Mouse (Mus musculus) adrenal gland, postnatal 25 days (tissue): ENCODE data around the gene Dpm3. TPM values are rescaled to one million over a fixed set of nuclear protein-coding genes. Genes with fewer than 3 reads are reported as not detected.
A peak's percentile ranks its signal among the peaks of the same experiment; 100 is the strongest.

ENCODE experiments used
- DNase-seq: peaks from one replicate; pipeline ENCODE4 v3.0.0; 2021; ENCODE audit warnings: mixed read lengths
- microRNA-seq, 2 experiments: library from miRNA; unstranded; fragments of <30 nt; microRNA quantifications; one replicate each; pipeline ENCODE4 v1.2.0; 2021
- total RNA-seq: library from RNA; stranded (reverse); gene quantifications from 2 replicates; pipeline ENCODE4 v1.2.3, GENCODE M21; 2021

Dpm3 gene
- total RNA-seq, 1 experiment from 2014 or later = 137 TPM

DNA sequence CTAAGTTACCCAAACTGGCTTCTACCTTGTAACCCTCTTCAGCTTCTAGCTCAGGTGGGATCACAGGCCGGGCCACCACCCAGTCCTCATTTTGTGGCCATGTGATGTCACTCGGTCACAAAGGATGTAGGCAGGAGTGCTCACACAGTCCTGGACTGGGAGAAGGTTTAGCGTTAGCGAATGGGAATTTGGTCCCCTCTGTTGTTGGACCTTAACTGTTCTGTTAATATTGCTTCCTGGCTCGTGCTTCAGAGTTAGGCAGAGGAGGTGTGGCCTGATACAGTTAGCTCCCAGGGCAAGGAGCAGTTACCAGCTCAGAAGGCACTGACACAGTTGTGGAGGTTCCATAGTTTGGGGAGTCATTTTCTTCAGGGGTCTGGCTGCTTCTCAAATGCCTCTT lies 35.0 kb downstream of the Dpm3 start:
- no peak for DNase-seq

DNA sequence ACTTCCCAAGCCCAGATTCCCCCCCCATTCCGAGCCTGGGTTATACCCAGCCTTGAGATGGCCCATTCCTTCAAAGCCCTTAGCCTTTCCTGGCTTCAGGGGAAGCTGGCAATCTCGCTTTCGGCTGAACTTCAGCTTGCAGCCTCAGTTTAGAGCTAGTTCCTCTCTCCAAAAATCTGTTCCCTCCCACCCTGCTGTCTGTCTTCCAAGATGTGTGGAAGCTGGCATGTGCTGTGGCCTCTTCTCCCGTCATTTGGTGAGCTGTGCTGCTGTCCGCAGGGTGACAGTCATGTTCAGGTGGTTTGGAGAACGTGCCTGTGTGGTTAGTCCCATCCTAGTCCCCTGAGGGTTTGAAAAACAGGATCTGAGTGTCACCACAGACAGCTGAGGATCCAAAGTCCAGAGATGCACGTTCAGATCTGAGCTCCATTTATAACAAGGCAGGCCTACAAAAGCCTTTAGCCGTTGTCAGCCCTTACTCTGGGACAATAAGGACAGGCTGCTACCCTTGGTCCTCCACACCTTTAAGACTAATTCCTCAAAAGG lies 36.6 kb downstream of the Dpm3 start:
- DNase-seq = no peak

DNA sequence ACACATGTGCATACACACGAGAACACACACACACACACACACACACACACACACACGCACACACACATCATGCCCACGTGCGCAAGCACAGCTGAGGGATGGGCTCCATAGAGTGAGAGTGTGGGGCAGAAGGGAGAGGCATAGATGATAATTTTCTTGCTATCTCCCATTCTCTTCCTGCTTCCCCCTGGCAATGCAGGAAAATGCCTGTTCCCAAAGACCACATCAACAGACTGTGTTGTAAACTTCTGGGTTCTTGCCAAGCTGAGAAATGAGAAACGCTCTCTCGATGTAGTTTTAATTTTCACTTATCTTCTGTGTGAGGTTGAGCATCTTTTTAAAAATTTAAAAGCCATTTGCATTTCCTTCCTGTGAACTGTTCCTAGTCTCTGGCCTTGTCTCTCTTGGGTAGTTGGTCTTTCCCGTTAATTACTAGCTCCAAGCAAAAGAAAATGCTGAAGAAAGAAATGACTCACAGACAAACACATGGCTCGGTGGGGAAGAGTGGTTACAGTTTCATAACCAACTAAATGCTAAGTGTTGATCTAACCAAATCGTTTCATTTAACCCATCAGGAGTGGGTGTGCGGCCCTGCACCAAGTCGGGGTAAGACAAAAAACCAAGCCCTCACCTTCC lies 37.7 kb downstream of the Dpm3 start:
- no peak for DNase-seq

DNA sequence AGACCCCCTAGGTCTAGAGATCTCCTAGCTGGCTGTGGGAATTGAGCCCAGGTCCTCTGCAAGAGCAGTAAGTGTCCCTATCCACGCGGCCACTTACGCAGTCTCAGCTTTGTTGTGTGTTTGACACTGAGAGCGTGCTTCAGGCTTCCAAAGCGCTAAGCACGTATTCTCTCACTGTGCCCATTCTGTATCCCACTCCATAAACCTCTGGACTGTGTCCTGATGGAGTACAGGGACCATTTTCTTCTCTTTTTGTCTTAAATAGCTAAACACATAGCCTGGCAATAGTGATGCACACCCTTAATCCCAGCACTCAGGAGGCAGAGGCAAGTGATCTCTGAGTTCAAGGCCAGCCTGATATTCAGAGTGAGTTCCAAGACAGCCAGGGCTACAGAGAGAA lies 39.8 kb downstream of the Dpm3 start:
- no peak for DNase-seq

DNA sequence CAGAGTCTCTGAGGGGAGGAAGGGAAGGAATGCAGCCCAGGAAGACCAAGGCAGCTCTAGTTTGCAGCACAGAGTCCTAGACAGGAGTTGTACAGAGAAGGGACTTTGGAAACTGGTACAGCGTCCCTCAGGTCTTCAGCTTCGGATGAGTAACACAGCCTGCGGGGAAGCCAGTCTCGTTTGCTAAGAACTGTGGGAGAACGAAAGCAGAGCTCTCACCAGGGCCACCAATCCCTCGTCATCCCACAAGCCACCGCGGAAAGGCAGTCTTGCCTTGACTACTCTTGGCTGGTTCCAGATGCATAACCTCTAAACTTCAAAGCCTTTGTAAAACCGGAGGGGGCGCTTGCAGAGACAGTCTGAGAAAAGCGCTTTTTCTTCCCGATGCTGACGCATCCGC lies 40.3 kb downstream of the Dpm3 start:
- DNase-seq = peak; percentile 46

DNA sequence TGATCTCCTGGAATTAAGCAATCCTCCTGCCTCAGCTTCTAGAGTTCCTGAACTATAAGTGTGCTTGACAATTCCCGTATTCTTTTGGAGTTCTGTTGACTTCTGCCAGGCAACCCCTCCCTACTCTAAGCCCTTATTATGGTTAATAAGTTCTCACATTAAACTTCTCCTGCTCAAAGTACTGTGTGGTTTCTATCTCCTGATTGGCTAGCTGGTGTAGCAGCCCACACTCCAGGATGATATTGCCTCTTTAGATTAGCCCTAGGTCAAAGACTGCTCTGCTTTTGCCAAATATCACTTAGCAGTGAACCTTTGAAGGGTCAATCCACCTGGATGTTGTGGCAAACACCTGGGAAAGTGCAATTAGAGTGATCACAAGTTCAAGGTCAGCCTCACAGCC lies 40.9 kb downstream of the Dpm3 start:
- no peak for DNase-seq

DNA sequence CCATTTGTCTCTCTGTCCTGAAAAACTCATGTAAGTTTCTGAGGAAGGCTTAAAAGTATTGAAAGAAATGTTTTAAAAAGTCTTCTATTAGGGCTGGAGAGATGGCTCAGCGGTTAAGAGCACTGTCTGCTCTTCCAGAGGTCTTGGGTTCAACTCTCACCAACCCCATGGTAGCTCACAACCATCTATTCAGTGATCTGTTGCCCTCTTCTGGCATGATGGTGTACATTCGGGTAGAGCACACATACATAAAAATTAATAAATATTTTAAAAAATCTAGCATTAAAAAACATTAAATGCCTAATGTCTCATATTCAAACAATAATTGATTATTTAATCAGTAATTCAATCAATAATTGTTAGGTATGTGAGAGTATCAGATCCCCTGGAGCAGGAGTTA lies 41.4 kb downstream of the Dpm3 start:
- no peak for DNase-seq

DNA sequence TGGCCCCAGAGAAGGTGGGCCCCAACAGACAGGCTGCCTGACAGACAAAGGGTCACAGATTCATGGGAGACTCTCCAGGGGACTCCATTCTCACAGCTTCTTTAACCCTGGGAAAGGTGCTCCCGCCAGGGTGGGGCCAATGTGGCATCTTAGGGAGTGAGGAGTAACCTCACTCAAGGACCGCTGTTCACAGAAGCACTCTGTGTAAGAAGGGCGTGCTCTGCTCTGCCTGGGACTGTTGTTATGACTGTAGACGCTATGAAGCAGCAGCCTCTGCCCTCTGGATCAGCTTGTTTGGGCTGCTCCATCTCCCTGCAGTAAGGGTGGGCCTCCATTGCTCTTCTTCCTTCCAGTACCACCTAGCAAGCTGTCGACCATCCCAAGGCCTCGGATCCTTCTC lies 45.3 kb downstream of the Dpm3 start:
- DNase-seq = no peak

DNA sequence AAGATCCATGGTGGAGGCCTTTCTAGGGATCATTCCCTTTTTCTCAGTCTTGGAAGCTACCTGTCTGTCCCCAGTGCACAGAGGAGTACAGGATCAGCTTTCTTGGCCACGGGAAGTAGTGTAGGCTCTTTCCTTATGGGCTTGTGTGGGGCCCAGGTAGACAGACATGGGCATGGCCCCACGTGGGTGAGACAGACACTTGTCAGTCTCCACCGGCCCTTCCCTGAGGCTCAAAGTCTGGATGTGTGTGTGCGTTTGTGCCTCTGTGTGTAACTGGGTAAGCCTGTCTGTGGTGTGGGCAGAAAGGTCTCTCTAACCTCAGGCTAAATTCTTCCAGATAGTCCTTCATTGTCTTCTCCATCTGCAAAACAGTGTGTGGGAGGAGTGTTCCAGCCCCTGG lies 45.9 kb downstream of the Dpm3 start:
- DNase-seq = no peak

DNA sequence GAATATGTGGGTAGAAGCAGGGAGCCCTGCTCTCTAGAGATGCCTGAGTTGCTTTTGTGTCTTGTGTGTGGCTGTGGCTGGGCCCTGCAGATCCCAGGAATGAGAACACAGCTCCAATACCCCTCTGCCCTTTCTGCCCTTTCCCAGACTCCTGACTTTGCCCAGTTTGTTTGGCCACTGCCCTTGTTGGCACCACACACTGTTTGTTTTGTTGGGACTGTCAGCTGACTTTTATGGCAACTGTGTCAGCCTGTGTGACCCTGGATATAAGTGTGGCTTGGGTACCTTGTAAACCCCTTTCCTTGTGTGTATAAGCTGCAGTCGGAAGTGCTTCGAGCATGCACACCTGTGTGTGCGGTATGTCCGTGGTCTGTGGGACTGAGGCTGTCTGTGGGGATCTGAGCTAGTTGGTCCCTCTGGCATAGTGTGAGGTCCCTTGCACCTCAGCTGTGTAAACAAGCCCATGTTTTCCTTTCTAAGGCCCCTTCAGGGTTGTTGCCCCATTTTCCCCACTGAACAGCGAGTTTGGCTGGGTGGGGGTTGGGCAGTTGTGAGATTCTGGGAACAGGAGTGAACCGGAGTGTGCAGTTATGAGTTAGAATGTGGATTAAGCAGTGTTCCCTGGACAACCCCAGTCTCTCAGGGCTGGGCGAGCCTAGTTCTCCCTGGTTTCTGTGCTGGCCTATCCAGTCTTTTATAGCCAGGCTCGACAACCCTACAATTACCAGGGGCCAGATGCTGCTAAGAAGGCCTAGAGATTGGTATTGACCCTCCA lies 46.6 kb downstream of the Dpm3 start:
- DNase-seq = no peak

DNA sequence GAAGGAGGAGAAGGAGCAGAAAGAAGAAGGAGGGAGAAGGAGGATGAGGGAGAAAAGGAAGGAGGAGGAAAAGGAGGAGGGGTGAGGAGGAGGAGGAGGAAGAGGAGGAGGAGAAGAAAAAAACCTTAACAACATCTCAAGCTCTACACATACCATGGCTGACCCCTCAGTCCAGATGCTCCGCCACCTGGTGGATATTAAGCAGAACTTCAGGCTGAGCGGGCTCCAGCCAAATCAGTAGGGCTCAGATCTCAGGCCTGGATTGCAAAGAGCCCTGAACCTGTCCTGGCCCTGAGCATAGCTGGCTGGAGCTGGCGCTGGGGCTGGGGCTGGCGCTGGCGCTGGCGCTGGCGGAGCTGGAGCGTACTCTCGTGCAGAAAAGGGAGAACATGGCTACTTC lies 48.9 kb downstream of the Dpm3 start:
- DNase-seq = peak; percentile 62

DNA sequence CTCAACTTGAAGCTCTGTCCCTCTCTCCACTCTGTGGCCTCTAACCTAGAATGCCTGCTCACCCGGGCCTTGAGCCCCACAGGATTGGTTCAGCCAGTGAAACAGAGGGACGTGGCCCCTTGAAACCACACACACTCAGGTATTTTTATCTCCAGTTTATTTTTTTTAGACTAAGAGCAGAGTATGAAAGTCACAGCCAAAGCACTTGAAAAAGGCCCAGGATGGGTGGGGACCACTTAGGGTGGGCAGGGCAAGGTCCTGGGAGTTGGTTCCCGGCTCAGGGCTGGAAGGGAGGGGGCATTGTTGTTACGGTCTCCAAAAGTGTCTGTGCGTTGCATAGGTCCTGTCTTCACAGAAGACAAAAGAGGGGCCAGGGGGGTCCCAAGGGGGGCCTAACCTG lies 55.2 kb downstream of the Dpm3 start:
- DNase-seq = no peak

DNA sequence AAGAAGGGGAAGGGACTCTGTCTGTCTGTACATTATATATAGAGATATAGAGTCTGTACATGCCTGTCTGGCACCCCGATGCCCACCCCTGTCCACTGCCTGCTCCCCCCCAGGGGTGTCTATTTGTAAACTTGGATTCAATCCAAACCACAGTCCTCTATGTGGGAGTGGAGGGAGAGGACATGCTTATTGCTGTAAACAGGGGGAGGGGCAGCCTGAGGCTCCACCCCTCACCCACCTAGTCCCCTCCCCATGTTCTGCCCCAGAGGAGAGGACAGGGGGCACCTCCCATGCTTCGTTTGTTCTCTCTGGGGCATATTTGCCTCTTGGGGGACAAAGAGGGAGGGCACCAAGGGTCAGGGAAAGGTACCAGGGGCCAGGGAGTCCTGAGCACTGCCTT lies 55.6 kb downstream of the Dpm3 start:
- DNase-seq = no peak

DNA sequence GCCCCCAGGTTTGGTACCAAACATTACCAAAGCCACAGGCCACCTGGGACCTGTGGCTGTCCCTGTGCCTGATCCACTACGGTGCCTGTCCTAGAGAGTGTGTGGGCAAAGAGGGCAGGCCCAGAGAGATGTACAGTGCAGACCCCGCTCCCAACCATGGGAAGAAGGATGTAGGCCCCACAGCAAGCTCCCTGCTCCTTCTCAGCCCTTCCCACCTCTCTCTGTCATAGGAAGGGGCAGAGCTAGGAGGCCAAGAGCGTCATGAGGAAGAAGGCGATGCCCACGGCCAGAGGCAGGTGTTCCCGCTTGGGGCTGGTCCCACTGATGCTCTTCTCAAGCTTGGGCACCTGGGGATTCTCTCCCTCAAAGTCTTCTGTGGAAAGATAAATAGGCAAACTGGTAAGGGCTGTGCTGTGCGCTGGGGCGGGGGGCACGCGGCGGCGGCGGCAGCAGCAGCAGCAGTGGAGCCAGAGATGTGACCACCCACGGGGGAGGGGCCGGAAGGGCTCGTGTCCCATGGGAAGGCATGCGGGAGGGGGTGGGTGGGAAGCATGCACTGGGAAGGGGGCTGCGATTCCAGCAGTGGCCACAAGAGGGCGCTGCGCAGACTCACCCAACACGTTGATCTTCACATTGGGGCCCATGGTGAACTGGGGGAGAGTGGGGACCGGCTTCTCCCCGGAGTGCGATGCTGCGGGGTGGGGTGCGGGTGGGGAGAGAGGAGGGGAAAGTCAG lies 56.2 kb downstream of the Dpm3 start:
- DNase-seq = peak; percentile 78

DNA sequence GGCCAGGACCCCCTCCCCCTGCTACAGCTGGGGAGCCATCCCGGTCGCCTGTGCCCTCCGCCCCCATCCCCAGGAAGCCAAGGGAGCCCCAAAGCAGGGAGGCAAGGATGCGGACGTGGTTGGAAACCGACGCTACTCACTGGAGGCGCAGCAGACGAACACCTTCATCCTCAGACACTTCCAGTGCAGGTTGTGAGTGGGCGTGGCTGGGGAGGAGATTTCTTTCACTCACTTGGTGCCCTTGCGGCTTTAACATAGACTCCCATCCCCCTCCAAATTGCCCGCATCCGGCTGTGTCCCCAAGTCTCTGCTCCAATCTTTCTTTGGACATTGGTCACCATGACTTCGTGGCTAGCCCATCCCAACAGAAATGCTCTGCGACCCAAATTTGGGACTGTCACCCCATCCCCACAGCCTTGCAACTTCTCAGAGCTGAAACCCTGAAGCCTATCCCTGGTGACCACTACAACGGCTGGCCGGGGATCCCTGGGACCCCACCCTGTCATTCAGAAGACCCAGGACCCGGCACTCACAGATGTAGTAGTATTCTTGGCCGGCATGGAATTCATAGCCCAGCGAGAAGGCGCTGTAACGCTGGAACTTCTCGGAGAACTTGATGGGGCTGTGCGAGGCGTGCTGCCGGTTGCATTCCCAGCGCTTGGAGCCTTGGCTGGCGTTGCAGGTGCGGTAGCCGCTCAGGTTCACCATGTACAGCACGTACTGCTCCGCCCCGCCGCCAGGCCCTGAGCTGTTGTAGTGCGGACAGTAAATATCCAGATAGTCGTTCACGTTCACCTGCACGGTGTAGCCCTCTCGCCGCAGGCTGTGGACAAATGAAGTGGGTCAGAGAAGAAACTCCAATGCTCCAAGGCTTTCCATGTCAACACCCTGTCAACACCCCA lies 57.0 kb downstream of the Dpm3 start:
- DNase-seq = no peak

Small RNA genes lying within 50 kb of the gene (microRNA-seq; reads per million reads assigned to microRNA genes)
- gene Mir92b = 21.3 to 26.7 reads per million in 2 experiments

Other genes starting within 250 kb of the Dpm3 start
- 21.6 and 30.2 TPM in 2 replicates for gene Rusc1, start 166.0 kb upstream of the Dpm3 start, total RNA-seq
- 0.39 TPM in 1 of 2 replicates, not detected in the other for gene Gm43738, start 158.3 kb upstream of the Dpm3 start, total RNA-seq
- 830 and 852 TPM in 2 replicates for gene Fdps, start 157.4 kb upstream of the Dpm3 start, total RNA-seq
- 1.6 TPM in 1 of 2 replicates, not detected in the other for gene Pklr, start 123.2 kb upstream of the Dpm3 start, total RNA-seq
- 9.3 and 17.7 TPM in 2 replicates for gene Hcn3, start 99.2 kb upstream of the Dpm3 start, total RNA-seq
- gene Clk2, start 94.6 kb upstream of the Dpm3 start, total RNA-seq = 98.4 and 103 TPM in 2 replicates
- gene Scamp3, start 81.9 kb upstream of the Dpm3 start, total RNA-seq = 98.4 and 112 TPM in 2 replicates
- gene Fam189b, start 76.2 kb upstream of the Dpm3 start, total RNA-seq = 17.1 and 23.7 TPM in 2 replicates
- 72.4 and 79.0 TPM in 2 replicates for gene Gba, start 56.4 kb upstream of the Dpm3 start, total RNA-seq
- 6.1 and 8.7 TPM in 2 replicates for gene Thbs3, start 44.2 kb upstream of the Dpm3 start, total RNA-seq
- 143 and 154 TPM in 2 replicates for gene Mtx1, start 32.3 kb upstream of the Dpm3 start, total RNA-seq
- not detected in 2 replicates for gene Muc1, start 30.3 kb upstream of the Dpm3 start, total RNA-seq
- gene Krtcap2, start 13.4 kb upstream of the Dpm3 start, total RNA-seq = 126 and 127 TPM in 2 replicates
- gene Trim46, start 13.0 kb upstream of the Dpm3 start, total RNA-seq = 2.6 and 3.2 TPM in 2 replicates
- 44.7 and 51.4 TPM in 2 replicates for gene Slc50a1, start 11.2 kb downstream of the Dpm3 start, total RNA-seq
- 11.6 and 17.2 TPM in 2 replicates for gene Efna1, start 21.8 kb downstream of the Dpm3 start, total RNA-seq
- 0.27 TPM in 1 of 2 replicates, not detected in the other for gene Efna3, start 63.6 kb downstream of the Dpm3 start, total RNA-seq
- 1.7 TPM in 1 of 2 replicates, not detected in the other for gene Efna4, start 78.7 kb downstream of the Dpm3 start, total RNA-seq
- gene Adam15, start 90.6 kb downstream of the Dpm3 start, total RNA-seq = 50.4 and 65.1 TPM in 2 replicates
- gene Dcst2, start 102.6 kb downstream of the Dpm3 start, total RNA-seq = 0.38 and 0.76 TPM in 2 replicates
- 0.55 TPM in 1 of 2 replicates, not detected in the other for gene Dcst1, start 105.9 kb downstream of the Dpm3 start, total RNA-seq
- gene Zbtb7b, start 135.4 kb downstream of the Dpm3 start, total RNA-seq = 98.2 and 110 TPM in 2 replicates
- 3.1 TPM in 1 of 2 replicates, not detected in the other for gene Lenep, start 143.4 kb downstream of the Dpm3 start, total RNA-seq
- 34.7 and 35.4 TPM in 2 replicates for gene Flad1, start 152.5 kb downstream of the Dpm3 start, total RNA-seq
- 24.8 and 26.2 TPM in 2 replicates for gene Cks1b, start 159.0 kb downstream of the Dpm3 start, total RNA-seq
- gene Shc1, start 159.1 kb downstream of the Dpm3 start, total RNA-seq = 74.4 and 101 TPM in 2 replicates
- 38.6 and 46.8 TPM in 2 replicates for gene Pygo2, start 170.9 kb downstream of the Dpm3 start, total RNA-seq
- gene Pbxip1, start 177.3 kb downstream of the Dpm3 start, total RNA-seq = 37.9 and 51.1 TPM in 2 replicates
- 31.7 and 53.8 TPM in 2 replicates for gene Pmvk, start 195.2 kb downstream of the Dpm3 start, total RNA-seq